Mouse (Mus musculus) heart, embryonic 14.5 days (tissue): ENCODE measurements around the gene Mndal. TPM values are rescaled to one million over a fixed set of nuclear protein-coding genes. Genes with fewer than 3 reads are reported as not detected.
"Not testable (repeated sequence)": the region's sequence is repeated elsewhere in the genome, so short reads cannot be mapped to it uniquely, and the experiment has no call there.

Experiments
- ATAC-seq: fragments of 200-750 bp; cut with Nextera tagmentation; 2 replicates; pipeline ENCODE4 v1.8.0; 2017; ENCODE audit warnings: low read depth, moderate TSS enrichment; ENCODE audit not compliant: insufficient number of reproducible peaks, insufficient read depth, low FRiP score
- H3K27ac ChIP-seq, 2 experiments: fragments of 200-500 bp in 1 of 2; fragments of 300-500 bp in 1 of 2; sonication (generic) in 1 of 2; replicated peaks in 1 of 2; 2 replicates each; pipeline ENCODE4 v1.5.1; 2012 to 2014; ENCODE audit warnings: low read depth in 2 of 2, low read length in 2 of 2, control low read depth in 1 of 2, mild to moderate bottlenecking in 1 of 2, mixed read lengths in 1 of 2; ENCODE audit not compliant: control insufficient read depth in 1 of 2, insufficient read depth in 1 of 2
- H3K27me3 ChIP-seq: fragments of 300-500 bp; sonication (generic); 2 replicates; pipeline ENCODE4 v1.6.1; 2014; ENCODE audit warnings: mild to moderate bottlenecking, low read length, control low read depth; ENCODE audit not compliant: control insufficient read depth, insufficient read depth
- H3K36me3 ChIP-seq: fragments of 300-500 bp; sonication (generic); 2 replicates; pipeline ENCODE4 v1.6.1; 2014; ENCODE audit warnings: mild to moderate bottlenecking, control low read depth, low read length, mixed read lengths; ENCODE audit not compliant: control insufficient read depth, insufficient read depth
- H3K4me1 ChIP-seq, 2 experiments: fragments of 200-500 bp in 1 of 2; fragments of 300-500 bp in 1 of 2; sonication (generic) in 1 of 2; 2 replicates each; pipeline ENCODE4 v1.6.1; 2012 to 2014; ENCODE audit warnings: low read length in 2 of 2, control low read depth in 1 of 2, mixed read lengths in 1 of 2; ENCODE audit not compliant: control insufficient read depth in 2 of 2, insufficient read depth in 2 of 2
- H3K4me2 ChIP-seq: fragments of 300-500 bp; sonication (generic); 2 replicates; pipeline ENCODE4 v1.6.1; 2014; ENCODE audit warnings: mild to moderate bottlenecking, low read length
- H3K4me3 ChIP-seq, 2 experiments: fragments of 200-500 bp in 1 of 2; fragments of 300-500 bp in 1 of 2; sonication (generic) in 1 of 2; 2 replicates each; pipeline ENCODE4 v1.5.1; 2012 to 2014; ENCODE audit warnings: low read length in 2 of 2, mild to moderate bottlenecking in 2 of 2, control low read depth in 1 of 2, low read depth in 1 of 2, moderate library complexity in 1 of 2; ENCODE audit not compliant: control insufficient read depth in 1 of 2, insufficient read depth in 1 of 2
- H3K9ac ChIP-seq: fragments of 300-500 bp; sonication (generic); 2 replicates; pipeline ENCODE4 v1.6.1; 2014; ENCODE audit warnings: mild to moderate bottlenecking, low read length
- H3K9me3 ChIP-seq: fragments of 300-500 bp; sonication (generic); 2 replicates; pipeline ENCODE4 v1.6.1; 2016; ENCODE audit warnings: low read length, control low read depth; ENCODE audit not compliant: control insufficient read depth
- WGBS: fragments of 180-500 bp; shearing (Covaris S2); extraction: QIAGEN DNeasy Blood & Tissue Kit; methylation state at CpG from one replicate; pipeline ENCODE4 v1.1.7; 2014; 5-methylcytosine and 5-hydroxymethylcytosine counted together
- polyA plus RNA-seq: library from polyadenylated mRNA; unstranded; fragments of >200 nt; fragmentation: Nextera tagmentation; extraction: Ambion mirVana; gene quantifications from 2 replicates; pipeline ENCODE4 v1.2.1, GENCODE M21; 2014

Gene Mndal
- polyA plus RNA-seq, 1 experiment from 2014 or later = 3.1 TPM

DNA sequence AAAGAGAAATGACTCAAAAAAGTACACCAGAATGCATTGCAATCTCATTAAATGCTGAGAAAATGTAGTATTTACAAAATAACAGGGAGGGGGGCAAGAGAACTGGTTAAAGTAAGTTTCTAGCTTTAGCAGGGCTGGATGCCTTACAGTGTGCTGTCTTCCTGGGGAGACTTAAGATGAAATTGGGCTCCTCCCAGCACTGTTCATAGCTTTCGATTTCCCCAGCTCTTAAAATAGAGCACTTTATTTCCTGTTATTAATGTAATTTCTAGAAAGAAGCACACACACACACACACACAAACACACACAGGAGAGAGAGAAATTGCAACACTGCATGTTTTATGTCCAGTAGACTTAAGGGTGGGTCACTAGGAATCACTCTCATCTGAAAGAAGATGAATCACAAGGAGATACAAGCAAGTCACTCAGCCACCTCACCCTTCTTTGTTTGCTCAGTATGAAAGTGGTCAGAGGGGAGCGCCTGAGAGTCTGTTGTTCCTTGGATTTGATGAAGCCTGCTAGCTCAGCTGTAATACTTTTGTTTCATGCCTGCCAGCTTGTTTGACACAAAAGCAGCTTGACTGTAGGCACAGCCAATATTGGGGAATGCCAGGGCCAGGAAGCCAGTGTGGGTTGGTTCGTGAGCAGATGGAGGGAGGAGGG, 62.2 kb downstream of the Mndal start:
- H3K36me3 ChIP-seq, H3K4me1 ChIP-seq, ATAC-seq, H3K4me3 ChIP-seq, H3K9me3 ChIP-seq, H3K27ac ChIP-seq, H3K9ac ChIP-seq, H3K4me2 ChIP-seq, H3K27me3 ChIP-seq: not testable (repeated sequence)
- WGBS = 75% methylated on average over 3 of the region's 3 CpGs

DNA sequence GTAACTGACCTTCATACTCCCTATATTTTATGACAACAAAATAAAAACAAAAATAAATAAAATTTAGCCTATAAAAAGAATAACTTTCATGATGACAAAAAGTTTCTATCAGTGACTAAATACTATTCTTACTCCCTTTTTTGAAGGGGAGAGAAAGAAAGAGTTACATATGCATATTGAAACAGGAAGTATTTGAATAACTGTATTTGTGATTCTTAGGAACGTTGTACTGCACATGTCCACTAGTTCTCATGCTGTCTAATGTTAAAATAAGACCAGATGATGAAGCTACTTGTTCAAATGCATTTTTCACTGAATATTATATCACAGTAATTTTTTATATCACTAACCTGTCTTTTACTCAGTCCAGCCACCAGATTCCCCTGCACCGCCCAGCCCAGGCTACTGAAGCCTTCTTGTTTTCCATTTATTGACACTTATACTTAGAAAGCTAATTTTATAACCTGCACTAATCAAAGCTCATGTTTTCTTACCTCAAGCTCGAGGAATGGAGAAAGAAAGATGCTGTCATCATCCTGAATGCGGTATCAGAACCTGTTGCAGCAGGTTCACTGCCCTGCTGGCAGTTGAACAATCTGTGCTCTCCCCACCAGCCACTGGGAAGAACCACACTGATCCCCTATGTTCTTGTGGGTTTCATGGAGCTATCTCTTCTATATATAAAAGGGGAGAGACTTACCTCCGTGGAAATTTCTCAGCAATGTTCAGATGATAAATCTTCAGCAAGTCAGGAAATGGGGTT, 62.9 kb downstream of the Mndal start:
- H3K36me3 ChIP-seq, H3K4me1 ChIP-seq, H3K9ac ChIP-seq, H3K27ac ChIP-seq, ATAC-seq, H3K9me3 ChIP-seq, H3K4me2 ChIP-seq, H3K4me3 ChIP-seq, H3K27me3 ChIP-seq: not testable (repeated sequence)
- 63% methylated on average over 5 of the region's 5 CpGs for WGBS

DNA sequence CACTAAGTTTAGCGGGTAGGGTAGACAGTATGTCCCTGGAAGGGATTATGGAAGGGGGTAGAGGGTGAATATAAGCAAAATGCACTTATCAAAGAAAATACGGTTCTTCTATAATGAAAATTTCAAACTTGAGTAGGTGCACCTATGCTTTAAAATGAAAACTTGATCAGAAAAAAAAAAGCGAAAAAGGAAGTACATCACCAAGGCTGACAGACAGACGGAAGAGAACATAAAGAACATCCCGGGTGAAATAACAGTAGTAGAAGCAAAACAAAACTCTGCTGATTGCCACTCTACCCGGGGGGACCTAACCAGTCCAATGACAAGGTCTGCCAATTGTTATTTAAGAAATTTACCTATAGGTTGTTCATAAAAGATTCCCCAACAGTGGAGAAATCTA, 64.0 kb downstream of the Mndal start:
- WGBS = 84% methylated on average over 6 of the region's 6 CpGs
- H3K9ac ChIP-seq = not testable (repeated sequence)

DNA sequence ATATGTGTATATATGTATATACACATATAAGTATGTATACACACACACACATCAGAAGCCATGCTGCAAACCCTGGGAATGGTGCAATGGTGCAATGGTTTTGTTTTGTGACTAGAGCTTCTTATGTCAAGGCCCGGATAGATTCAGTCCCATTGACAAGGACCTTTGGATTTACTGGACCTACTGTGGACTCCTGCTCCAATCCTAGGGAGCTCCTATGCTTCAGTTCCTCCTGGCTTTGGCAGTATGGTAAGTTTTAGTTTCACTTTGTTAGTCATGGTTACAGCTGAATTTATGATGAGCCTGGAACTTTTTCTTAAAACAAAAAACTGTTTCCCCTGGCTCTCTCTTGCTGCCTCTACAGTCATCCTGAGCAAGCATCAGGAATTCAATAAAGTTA, 65.2 kb downstream of the Mndal start:
- not testable (repeated sequence) for H3K4me1 ChIP-seq, H3K27me3 ChIP-seq, H3K4me2 ChIP-seq, H3K36me3 ChIP-seq, H3K9me3 ChIP-seq, ATAC-seq, H3K4me3 ChIP-seq, H3K9ac ChIP-seq, H3K27ac ChIP-seq
- WGBS = 63% methylated on average over 1 of the region's 1 CpGs

More for the DNA sequence above, 64.0 kb downstream of the Mndal start:
- H3K4me2 ChIP-seq, H3K9me3 ChIP-seq, H3K4me1 ChIP-seq, ATAC-seq, H3K4me3 ChIP-seq, H3K27me3 ChIP-seq, H3K36me3 ChIP-seq, H3K27ac ChIP-seq: not testable (repeated sequence)

DNA sequence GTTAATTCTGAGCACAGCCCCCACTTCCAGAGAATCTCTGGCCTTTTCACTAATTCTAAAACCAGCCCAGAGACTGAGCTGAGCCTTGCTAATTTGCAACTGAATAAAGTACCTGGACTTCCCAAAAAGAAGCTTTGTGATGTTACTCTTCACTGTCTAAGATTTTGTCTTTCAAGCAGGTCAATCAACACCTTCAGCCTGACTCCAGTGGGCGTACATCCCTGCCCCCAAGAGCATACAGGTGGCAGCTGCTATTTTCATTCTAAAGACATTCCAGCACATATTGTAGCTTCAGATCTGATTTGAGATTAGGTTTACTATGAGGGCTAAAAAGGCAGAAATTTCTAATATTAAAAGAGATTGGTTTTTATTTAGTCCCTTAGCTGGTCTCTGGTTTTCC, 73.7 kb downstream of the Mndal start:
- H3K9ac ChIP-seq, H3K36me3 ChIP-seq, H3K4me1 ChIP-seq, H3K27me3 ChIP-seq, H3K27ac ChIP-seq, ATAC-seq, H3K9me3 ChIP-seq, H3K4me3 ChIP-seq, H3K4me2 ChIP-seq: not testable (repeated sequence)
- 74% methylated on average over 1 of the region's 1 CpGs for WGBS

DNA sequence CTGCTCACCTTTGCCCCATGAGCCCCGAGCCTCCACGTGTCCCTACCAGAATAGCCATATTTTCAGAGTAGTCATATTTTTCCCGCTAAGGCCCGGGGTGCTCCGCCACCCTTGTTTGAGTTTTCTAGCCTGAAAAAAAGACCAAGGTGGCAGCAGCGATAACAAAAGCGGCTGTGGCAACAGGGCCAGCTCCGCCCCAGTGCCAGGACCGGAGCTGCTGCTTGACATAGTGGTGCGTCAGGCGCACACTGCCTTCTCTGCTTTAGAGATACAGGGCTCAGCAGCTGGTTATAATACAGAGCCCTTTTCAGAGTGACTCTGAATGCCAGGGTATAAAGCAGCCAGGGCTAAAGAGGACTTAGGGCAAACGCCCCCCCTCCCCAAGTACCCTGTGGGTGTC, 75.8 kb downstream of the Mndal start:
- 82% methylated on average over 12 of the region's 12 CpGs for WGBS
- Histone ChIP-seq H3K4me2 (no peak overlapping the region), H3K27me3 (no peaks in the 10 kb centered on the region), H3K4me1 (no peaks in the 10 kb centered on the region), H3K9me3 (no peaks in the 10 kb centered on the region), H3K36me3 (no peaks in the 10 kb centered on the region), H3K27ac (no peak overlapping the region), H3K9ac (no peak overlapping the region), H3K4me3 (no peak overlapping the region)
- no peak for ATAC-seq

DNA sequence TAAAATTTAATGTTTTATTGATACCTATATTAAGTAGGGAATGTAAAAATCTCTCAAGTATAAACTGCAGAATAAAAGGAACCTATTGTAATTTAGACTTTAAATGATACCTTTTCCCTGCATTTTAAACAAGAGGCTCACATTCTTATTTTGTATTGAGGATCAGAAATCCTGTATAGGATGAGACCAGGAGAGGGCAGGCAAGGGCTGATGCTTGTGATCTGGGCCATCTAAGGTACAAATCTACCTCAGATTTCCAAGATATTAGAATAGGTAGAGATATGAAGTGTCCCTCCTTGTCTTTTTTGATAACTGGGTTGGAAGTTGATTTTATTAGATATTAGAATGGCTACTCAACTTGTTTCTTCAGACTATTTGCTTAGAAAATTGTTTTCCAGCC, 88.6 kb downstream of the Mndal start:
- not testable (repeated sequence) for H3K27ac ChIP-seq, H3K27me3 ChIP-seq, H3K9me3 ChIP-seq, ATAC-seq, H3K4me1 ChIP-seq, H3K4me2 ChIP-seq, H3K4me3 ChIP-seq, H3K36me3 ChIP-seq, H3K9ac ChIP-seq

DNA sequence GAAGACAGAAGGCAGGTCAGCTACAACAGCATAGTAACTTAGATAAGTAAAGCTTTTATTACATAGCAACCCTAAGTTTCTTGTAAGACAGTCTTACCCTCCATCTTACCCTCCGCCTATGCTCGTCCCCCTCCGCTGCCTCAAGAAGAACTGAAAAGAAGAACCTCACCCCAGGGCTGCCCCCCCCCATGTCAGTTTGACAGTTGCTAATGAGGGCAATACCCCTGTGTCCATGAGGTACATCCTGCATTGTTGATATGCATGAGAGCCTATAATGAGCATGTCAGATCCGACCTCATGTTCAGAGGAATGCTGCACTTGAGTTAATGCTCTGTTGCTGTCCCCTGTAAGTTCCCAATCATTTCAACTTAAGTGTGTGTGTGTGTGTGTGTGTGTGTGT, 89.4 kb downstream of the Mndal start:
- H3K4me1 ChIP-seq, ATAC-seq, H3K9me3 ChIP-seq, H3K4me2 ChIP-seq, H3K27ac ChIP-seq, H3K9ac ChIP-seq, H3K4me3 ChIP-seq, H3K27me3 ChIP-seq, H3K36me3 ChIP-seq: not testable (repeated sequence)
- 56% methylated on average over 4 of the region's 4 CpGs for WGBS
